Mouse (Mus musculus) gastrocnemius, adult 18-20 months (tissue): Measurements from ENCODE around the gene Cd5. TPM values are rescaled to one million over a fixed set of nuclear protein-coding genes. Genes with fewer than 3 reads are reported as not detected.
A peak's percentile ranks its signal among the peaks of the same experiment; 100 is the strongest.

Experiments used
- DNase-seq: peaks from one replicate; pipeline ENCODE4 v3.0.0; 2021; ENCODE audit warnings: low spot score
- total RNA-seq, 2 experiments: library from RNA; stranded (reverse); gene quantifications; 2 replicates each; pipeline ENCODE4 v1.2.3; 2021

Gene Cd5
- total RNA-seq, 2 experiments from 2014 or later, result not detected

GRCm38 (mm10) chr19:10729889-10730288 lies 8.9 kb downstream of the Cd5 start:
- DNase-seq, result no peak

- no peak for DNase-seq
Observed at GRCm38 (mm10) chr19:10724629-10725363, 14.0 kb downstream of the Cd5 start.

GRCm38 (mm10) chr19:10723649-10724048 lies 15.2 kb downstream of the Cd5 start:
- no peak for DNase-seq

GRCm38 (mm10) chr19:10723084-10723483 lies 15.7 kb downstream of the Cd5 start:
- DNase-seq, result no peak

- no peak for DNase-seq
Observed at GRCm38 (mm10) chr19:10721064-10721463, 17.7 kb downstream of the Cd5 start.

- no peak for DNase-seq
Observed at GRCm38 (mm10) chr19:10720524-10720923, 18.3 kb downstream of the Cd5 start.

- DNase-seq, result no peak
Observed at GRCm38 (mm10) chr19:10719751-10720150, 19.1 kb downstream of the Cd5 start.

GRCm38 (mm10) chr19:10718251-10718775 lies 20.5 kb downstream of the Cd5 start:
- DNase-seq, result no peak

- no peak for DNase-seq
Observed at GRCm38 (mm10) chr19:10715476-10715875, 23.3 kb downstream of the Cd5 start.

- DNase-seq, result peak; percentile 67
Observed at GRCm38 (mm10) chr19:10714682-10715475, 23.9 kb downstream of the Cd5 start.

- DNase-seq, result no peak
Observed at GRCm38 (mm10) chr19:10714168-10714567, 24.6 kb downstream of the Cd5 start.

GRCm38 (mm10) chr19:10713551-10713950 lies 25.3 kb downstream of the Cd5 start:
- no peak for DNase-seq

GRCm38 (mm10) chr19:10712646-10713045 lies 26.2 kb downstream of the Cd5 start:
- DNase-seq, result no peak

- no peak for DNase-seq
Observed at GRCm38 (mm10) chr19:10712194-10712593, 26.6 kb downstream of the Cd5 start.

- DNase-seq, result no peak
Observed at GRCm38 (mm10) chr19:10710751-10711150, 28.1 kb downstream of the Cd5 start.

- peak; percentile 62 for DNase-seq
Observed at GRCm38 (mm10) chr19:10710088-10710511, 28.7 kb downstream of the Cd5 start.

- peak; percentile 97 for DNase-seq
Observed at GRCm38 (mm10) chr19:10709360-10710087, 29.3 kb downstream of the Cd5 start.

- no peak for DNase-seq
Observed at GRCm38 (mm10) chr19:10708900-10709299, 29.9 kb downstream of the Cd5 start.

- no peak for DNase-seq
Observed at GRCm38 (mm10) chr19:10707881-10708280, 30.9 kb downstream of the Cd5 start.

- no peak for DNase-seq
Observed at GRCm38 (mm10) chr19:10707087-10707875, 31.5 kb downstream of the Cd5 start.

GRCm38 (mm10) chr19:10703470-10703869 lies 35.3 kb downstream of the Cd5 start:
- DNase-seq, result no peak
